Mouse (Mus musculus): Measurements from ENCODE around the gene Taf5l.
"Not testable (repeated sequence)": the region's sequence is repeated elsewhere in the genome, so short reads cannot be mapped to it uniquely, and the experiment has no call there.

Taf5l gene

DNA sequence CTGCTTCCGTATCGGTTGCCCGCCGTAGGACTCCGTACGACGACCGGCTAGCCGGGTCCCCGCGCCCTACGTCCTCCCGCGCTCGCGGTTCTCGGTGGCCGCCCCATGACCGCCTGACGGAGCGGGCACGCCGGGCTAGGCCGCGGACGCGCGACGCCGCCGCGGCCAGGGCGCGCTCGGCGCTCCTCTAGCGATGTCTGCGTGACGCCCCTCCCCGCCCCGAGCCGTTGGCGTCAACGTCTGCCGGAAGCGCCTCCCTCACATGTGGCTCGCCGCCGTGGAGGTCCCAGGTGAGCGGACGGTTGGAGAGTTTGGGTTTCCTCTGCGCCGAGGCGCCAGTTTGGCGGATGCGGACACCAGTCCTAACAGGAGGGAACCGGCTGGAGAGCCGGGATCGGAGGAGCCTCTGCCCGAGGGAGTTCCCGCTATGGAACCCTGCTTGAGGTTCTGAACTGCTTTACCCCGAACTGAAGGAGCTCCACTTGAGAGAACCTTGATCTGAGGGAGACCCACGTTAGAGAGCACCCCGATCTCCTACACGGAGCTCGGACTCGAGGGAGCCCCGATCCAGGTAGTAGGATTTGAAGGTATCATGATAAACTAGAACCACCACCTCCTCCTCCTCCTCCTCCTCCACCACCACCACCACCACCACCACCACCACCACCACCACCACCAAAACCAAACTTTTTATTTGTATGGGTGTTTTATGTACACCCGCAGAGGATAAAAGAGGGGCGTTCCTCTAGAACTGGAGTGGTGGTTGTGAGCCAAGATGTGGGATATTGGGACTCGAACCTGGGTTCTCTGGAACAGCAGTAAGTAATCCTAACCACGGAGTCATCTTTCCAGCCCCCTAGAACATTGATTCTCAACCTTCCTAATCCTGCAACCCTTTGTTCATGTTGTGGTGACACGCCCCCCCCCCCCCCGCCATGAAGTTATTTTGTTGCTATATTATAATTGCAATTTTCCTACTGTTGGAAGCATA is at the start of gene Taf5l, which contains the start of gene Urb2:
Gene Taf5l, minus strand, starts transcription at position 161 of the 991 bp plus-strand sequence.
Gene Urb2, plus strand, starts transcription at position 272 of the 991 bp plus-strand sequence.
- DNase-seq (ENCODE audit: low read depth, low spot score), result peak; percentile 96

DNA sequence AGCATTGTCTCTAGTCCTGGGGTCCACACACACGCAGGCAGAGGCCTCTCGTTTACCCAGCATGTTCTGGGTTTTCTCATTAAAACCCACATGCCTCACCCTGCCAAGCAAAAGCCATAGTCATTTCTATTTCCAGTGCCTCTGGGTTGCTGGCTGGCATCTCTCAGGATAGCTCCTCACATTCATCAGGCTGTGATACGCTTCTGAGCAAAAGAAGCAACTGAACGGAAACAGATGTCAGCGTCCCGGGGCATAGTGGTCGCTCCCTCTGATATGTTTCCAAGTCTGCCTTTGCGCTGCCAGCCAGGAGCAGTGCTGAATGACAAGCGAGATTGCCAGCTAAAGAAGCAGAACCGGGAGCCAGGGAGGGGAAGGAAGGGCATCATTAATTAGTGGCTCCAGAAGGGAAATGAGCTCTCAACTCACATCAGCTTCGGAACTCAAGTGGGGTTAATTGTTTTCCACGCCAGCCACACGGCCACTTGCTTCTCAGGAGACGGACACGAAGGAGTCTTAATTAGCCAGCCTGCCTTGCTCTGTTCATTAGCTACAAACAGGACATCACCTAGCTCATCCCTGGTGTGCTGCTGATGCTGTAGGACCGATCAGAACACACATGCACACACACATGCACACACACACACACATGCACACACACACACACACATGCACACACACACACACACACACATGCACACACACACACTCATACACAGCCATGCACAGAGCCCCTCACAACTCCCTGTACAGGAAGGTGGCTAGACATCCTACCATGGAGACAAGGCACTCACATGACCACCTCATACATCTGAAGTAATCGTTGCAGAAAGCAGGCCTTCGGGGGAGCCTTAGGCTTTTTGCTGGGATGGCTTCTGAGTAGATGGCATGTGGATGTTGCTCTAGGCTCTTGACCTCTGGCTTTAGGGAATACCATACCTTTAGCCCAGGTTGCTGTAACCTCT is 49.4 kb upstream of the Taf5l start:
- no peak for DNase-seq (ENCODE audit: low read depth, low spot score)

DNA sequence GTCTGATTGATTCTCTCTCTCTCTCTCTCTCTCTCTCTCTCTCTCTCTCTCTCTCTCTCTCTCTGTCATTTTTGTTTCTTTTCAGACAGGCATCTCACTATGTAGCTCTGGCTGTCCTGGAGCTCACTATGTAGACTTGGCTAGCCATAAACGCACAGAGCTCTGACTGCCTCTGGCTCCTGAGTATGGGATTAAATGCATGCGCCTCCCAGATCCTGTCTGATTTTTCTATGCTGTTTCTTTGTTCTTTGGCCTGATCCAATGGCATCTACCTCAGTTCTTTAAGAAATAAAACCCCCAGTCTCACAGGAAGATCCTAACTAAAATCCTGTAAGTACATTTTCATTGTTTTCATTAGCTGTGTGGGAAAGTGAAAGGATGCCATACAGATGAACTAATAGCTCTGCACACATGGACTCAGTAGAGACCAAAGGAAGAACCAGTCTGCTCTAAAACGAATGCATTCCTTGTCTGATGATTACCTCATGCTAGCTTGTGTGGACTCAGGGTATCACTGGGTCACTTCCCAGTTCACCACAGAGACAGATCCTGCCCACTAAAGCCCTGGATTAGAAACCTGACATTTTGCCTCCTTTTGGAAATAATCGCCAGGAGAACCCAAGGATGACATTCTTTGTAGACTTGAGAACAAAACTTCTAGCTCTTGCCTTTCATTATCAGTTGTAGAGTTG is 46.0 kb upstream of the Taf5l start:
- DNase-seq (ENCODE audit: low read depth, low spot score), result no peak

DNA sequence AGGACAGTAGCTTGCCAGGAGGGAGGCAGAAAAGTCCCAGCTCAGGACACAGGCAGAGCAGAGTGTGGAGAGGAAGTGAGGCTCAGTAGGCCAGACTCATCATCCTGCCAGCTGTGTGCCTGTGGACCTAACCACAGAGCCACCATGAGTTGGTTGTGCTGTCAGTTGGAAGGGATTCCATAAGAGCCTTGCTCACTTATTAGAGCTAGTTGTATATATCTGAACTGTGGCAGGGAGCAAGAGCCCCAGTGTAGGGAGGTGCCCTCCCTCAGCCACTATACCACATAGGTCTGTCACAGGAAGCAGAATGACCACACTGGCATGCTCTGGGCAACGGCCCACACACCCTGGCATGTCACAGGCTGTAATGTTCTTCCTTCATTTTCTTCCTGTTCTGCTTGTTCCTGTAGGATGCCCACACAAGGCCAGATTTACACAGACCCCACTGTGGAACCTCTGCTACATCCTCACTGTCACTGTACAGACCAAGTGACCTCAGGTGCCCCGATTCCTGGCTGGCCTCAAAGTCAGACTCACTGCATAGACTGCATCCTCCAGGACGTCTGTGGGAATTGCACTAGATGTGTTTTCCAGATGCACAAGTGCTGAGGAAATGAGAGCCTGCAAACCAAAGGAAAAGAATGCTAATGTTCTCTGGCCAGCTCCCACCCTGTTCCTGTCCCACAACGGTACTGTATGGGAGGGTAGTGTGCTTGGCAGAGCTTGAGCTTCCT is 45.3 kb upstream of the Taf5l start:
- DNase-seq (ENCODE audit: low read depth, low spot score), result peak; percentile 22

DNA sequence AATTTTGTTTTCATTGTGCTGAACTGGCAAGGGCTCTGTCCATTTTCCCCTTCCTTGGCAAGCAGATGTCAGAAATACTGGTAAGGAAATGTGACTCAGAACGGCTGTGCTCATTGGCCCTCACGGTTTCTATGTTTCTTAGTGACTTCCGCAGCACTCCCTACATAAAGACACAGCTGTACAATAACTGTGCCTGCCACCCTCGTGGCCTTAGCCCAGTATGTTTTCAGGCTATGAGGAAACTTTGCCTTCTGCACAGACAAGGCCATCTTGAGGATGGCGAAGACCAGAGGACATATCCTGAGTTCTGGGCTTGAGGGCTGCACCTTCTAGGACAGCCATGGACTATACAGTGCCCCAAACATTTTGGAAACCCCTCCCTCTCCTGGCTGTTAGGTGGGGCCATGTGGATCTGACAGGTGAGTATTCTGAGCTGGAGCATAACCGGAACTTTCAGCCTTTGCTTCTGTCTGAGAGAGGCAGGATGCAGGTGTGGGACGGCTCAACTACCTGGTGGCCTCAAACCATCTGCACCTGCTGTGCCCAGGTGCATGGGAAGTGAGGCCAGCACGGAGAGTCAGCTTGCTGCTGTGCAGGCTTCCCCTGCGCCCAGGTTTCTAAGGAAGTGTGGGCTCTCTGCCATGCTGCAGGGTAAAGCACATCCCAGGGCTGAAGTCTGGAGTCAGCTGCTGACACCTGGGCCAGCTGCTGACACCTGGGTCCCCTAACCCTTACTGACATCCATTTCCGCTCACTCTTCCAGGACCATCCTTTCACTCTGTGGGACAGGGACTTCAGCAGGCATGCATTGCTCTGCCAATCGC is 35.8 kb upstream of the Taf5l start:
- no peak for DNase-seq (ENCODE audit: low read depth, low spot score)

DNA sequence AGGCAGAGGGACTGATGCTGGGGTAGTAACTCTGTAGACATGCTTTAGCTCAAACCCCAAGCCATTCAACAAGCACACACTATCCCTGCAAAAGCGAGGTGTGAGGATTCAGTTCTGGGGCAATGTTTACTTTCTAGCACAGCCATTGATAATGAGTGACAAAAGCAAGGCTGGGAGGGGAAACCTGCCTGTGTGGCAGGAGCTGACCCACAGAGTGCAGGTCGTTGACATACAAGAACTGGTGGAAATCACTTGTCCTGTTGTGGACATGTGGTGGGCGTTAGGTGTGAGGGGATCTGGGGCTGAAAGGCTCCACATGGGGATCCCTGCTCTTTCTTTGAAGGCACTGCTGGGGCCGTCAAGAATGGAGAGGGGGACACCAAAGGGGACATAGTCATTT is 31.4 kb upstream of the Taf5l start:
- DNase-seq (ENCODE audit: low read depth, low spot score), result no peak

DNA sequence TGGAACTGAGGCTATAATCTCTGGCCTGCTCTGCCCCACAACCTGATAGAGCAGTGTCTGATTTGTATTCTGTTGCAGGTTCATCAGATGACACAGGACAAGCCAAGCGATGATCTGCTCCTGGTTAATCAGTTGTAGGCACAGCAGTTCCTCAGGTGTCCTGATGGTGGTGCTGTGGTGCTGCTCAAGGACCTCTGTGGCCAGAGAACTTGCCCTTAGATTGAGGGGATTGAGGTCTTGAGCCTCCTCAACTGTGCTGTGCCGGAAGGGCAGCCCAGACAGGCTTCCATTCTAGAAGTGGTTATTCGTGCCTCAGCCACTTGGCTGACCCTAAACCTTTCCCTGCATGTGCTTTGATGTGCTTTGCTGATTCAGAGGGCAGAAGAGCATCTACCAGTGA is 30.9 kb upstream of the Taf5l start:
- peak; percentile 34 for DNase-seq (ENCODE audit: low read depth, low spot score)

DNA sequence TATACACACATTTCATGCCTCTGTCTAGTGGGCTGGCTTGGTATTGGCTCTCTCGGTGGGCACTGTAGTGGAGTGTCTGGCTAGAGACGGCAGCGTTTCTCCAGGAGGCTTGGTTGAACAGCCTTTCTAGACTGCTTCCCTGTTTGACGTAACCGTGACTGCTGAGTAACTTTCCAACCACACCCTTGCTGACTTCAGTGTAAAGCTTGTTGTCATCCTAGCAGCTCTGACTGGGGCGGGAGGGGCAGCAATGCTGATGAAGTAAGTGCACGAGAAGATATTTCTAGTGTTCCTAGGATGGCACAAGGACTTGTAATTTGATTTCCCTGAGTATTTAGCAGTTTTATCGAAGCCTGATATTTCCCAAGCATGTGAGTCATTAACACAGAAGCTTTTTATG is 24.7 kb upstream of the Taf5l start:
- no peak for DNase-seq (ENCODE audit: low read depth, low spot score)

DNA sequence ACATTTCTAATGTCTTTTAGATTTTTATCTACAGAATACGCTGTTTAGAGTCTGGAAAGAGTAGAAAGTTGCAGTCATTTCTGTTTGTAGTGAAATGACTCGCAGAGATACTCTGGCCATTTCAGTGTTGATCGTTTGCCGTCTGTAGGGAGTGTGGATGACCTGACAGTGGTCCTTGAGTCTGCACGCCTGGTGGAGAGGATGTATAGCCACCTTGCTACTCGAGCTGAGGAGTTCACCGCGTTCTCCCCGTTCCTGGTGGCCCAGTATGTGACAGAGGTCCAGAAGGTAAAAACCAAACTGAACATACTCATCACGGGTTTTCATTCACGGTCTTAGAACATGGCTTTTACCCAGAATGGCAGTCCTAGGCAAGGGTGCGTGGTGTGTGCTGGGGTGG is 23.7 kb upstream of the Taf5l start:
- no peak for DNase-seq (ENCODE audit: low read depth, low spot score)

DNA sequence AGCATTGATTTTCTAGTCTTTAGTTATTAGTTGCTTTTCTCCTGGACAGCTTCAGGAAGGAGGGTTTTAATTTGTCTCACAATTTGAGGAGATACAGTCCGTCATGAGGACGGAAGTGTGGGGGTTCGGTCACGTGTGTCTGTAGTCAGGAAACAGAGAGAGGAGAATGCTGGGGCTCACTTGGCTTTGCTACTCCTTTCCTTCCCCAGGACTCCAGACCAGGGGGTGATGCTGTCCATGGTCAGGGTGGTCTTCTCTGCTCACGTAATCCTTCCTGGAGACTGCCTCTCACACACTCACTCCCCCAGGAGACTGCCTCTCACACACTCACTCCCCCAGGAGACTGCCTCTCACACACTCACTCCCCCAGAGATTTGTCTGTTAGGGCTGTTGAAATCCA is 23.2 kb upstream of the Taf5l start:
- no peak for DNase-seq (ENCODE audit: low read depth, low spot score)

DNA sequence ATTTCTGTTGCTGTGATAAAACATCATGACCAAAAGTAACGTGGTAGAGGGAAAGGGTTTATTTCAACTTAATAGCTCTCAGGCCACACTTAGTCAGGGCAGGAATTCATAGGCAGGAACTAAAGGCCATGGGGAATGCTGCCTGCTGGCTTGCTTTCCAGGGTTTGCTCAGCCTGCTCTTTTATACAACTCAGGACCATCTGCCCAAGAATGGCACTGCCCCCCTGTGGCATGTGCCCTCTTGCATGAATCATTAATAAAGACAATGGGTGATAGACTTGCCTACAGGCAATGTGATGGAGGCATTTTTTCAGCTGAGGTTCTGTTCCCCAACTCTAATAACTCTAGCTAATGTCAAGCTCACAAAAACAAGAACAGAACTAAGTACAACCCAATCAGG is 21.0 kb upstream of the Taf5l start:
- DNase-seq (ENCODE audit: low read depth, low spot score), result no peak

DNA sequence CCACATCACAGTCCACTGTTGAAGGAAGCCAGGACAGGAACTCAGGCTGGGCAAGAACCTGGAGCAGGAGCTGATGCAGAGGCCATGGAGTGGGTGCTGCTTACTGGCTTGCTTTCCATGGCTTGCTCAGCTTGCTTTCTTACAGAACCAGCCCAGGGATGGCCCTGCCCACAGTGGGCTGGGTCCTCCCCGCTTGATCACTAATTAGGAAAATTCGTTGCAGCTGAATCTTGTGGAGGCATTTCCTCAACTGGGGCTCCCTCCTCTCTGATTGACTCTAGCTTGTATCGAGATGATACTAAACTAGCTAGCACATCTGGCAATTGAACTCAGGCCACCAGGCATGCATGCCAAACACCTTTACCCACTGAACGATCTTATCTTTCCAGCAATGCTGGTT is 18.2 kb upstream of the Taf5l start:
- no peak for DNase-seq (ENCODE audit: low read depth, low spot score)

DNA sequence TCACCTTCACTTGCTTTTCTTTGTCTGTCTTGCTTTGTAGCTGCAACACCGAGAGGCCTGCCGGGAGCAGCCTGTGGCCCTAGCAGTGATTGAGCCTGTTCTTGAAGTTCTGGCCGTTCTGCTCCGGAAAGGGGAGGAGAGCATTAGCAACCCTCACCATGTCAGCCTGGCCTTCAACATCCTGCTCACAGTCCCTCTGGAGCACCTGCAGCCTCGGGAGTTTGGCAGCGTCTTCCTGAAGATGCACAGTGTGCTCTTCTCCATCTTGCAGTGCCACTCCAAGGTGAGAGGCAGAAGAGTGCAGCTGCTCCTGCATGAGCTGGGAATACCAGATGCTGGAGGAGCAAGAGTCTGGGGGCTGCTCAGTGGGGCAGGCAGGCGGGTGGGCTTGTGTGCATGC is 16.9 kb upstream of the Taf5l start:
- no peak for DNase-seq (ENCODE audit: low read depth, low spot score)

DNA sequence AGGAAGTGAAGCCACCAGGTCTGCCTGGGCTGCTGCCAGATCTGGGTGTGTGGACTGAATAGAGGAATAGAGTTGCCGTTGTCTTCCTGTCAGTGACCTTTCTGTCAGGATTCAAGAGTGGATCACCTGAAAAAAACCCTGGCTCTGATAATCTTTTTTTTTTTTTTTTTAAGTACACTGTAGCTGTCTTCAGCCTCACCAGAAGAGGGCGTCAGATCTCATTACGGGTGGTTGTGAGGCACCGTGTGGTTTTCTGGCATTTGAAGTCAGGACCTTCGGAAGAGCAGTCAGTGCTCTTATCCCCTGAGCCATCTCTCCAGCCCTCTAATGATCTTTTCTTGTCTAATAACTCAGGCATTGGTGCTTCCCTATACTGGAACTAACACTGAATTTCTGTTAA is 12.2 kb upstream of the Taf5l start:
- no peak for DNase-seq (ENCODE audit: low read depth, low spot score)

DNA sequence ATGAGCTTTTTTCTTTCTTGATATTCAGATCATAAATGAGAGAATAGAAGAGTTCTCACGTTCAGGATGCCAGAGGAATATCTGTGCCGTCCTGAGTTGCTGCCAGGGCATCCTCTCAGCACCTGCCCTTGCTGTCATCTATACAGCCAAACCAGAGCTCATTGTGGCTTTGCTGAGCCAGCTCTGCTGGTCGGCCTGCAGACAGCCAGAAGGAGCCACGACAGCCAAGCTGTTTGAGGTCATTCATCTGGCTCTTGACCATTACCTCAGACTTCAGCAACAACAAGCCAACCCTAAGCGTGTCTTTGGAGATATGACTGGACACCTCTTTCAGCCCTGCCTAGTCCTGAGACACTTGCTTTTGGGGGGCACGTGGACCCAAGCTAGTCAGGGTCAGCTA is 6.6 kb upstream of the Taf5l start:
- DNase-seq (ENCODE audit: low read depth, low spot score), result no peak

DNA sequence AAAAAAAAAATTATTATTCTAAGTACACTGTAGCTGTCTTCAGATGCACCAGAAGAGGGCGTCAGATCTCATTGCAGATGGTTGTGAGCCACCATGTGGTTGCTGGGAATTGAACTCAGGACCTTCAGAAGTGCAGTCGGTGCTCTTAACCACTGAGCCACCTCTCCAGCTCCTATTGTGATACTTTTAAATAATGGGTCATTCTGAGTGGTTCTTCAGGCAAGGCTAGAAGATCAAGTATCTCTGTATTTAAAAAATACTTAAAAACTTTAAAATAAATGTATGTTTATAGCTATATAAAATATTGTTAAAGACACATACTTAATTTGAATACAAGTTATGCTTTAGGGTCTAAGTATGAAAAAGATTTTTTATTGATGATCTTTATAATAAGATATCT is 5.1 kb upstream of the Taf5l start:
- DNase-seq (ENCODE audit: low read depth, low spot score), result not testable (repeated sequence)

DNA sequence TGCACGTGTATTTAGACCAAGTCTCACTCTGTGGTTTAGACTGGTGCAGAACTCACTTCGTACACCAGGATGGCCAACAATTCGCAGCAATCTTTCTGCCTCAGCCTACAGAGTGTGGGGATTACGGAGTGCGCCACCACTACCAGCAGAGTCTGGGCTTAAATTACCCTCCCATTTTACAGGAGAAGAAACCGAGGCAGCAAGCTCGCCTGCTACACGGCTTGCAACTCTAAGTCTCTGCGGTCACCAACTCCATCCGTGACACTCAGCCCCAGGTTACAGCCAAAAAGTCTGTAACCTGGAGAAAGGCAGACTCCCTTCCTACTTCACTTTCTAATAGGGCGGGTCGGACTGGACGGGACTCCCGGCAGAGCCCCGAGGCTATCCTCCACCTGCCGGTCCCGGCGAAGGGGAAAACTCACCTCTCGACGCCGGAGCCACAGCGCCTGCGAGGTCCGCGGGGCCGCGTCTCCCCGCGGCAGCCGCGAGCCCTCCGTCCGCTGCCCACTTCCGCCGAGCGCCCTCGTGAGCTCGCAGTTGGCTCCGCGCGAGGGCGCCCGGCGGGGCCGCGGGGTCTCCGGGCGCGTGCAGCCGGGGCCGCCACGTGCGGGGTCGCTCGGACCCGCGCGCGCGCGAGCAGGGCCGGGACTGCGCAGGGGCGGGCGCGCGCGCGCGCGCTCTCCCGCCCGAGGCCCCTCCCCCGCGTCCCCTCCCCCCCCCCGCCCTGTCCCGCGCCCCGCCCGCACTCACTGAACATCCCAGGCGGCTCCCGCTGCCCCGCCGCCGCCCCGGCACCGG is 559 bp downstream of the Taf5l start:
- DNase-seq (ENCODE audit: low read depth, low spot score), result peak; percentile 77

DNA sequence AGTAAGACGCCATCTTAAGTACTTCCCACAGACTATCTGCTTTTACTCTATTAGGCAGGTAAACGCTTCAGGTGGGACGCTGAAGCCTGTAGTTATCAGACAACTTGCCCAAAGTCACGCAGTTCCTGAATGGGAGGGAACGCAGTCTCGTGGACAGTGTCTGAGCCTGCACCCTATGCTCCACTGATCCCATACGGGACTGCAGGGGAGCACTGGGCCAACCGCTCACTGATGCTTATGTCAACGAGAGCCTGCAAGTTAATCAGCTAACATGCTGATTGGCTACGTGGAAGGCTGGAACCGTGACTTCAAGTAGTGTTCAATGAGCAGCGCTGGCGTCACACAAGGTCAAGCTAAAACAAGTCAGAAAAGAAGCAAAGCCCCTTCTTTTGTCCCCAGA is 1.4 kb downstream of the Taf5l start:
- peak; percentile 33 for DNase-seq (ENCODE audit: low read depth, low spot score)

DNA sequence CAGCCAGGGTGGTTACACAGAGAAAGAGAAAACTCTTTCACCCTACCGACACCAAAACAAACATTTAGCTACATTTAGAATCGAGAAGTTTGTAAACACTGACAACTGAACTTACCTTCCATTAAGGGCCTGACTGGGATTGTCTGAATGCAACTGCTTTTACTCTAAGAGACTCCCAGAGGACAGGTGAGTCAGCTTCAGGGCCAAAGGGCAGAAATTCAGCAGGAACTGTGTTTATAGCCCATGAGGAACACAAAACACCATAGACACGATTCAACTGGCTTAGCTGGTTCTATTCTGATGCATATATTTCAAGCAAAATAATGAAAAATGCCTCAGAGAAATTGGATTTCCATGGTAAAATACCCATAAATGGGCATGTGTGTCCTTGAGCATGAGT is 6.4 kb downstream of the Taf5l start:
- no peak for DNase-seq (ENCODE audit: low read depth, low spot score)
